Mouse (Mus musculus) E14TG2a.4 (cell line): Measurements from ENCODE around the gene Aunip.
"Not testable (repeated sequence)": the region's sequence is repeated elsewhere in the genome, so short reads cannot be mapped to it uniquely, and the experiment has no call there.

Source experiments
- H3K27me3 ChIP-seq: 2 replicates; pipeline ENCODE4 v1.6.1; 2014; ENCODE audit warnings: low read length, control low read depth; ENCODE audit not compliant: insufficient read depth
- H3K36me3 ChIP-seq: 2 replicates; pipeline ENCODE4 v1.6.1; 2014; ENCODE audit warnings: low read length, control low read depth; ENCODE audit not compliant: insufficient read depth
- H3K4me1 ChIP-seq: replicated peaks from 2 replicates; pipeline ENCODE4 v1.6.1; 2014; ENCODE audit warnings: low read depth, low read length, control low read depth
- H3K4me3 ChIP-seq: replicated peaks from 2 replicates; pipeline ENCODE4 v1.5.1; 2014; ENCODE audit warnings: mild to moderate bottlenecking, low read length
- H3K9me3 ChIP-seq: 2 replicates; pipeline ENCODE4 v1.6.1; 2014; ENCODE audit warnings: low read length, control low read depth
- CTCF ChIP-seq: conservative IDR thresholded peaks from 2 replicates; pipeline ENCODE4 v1.5.1; 2014; ENCODE audit warnings: low read length
- NANOG ChIP-seq: IDR thresholded peaks from 2 replicates; pipeline ENCODE4 v1.6.1; 2014; ENCODE audit warnings: borderline replicate concordance, low read length, mixed read lengths
- POU5F1 ChIP-seq: IDR thresholded peaks from 2 replicates; pipeline ENCODE4 v1.6.1; 2014; ENCODE audit warnings: low read length, borderline replicate concordance

The Aunip gene

GRCm38 (mm10) chr4:134494161-134494560 lies 16.6 kb upstream of the Aunip start:
- H3K27me3 ChIP-seq, result peaks cover 30% of the 10 kb centered on the region
- peaks cover 54% of the 10 kb centered on the region for H3K4me1 ChIP-seq
- TF ChIP-seq POU5F1, result peak; percentile 32; the same call in 1 of the 2 replicates
- H3K4me3 ChIP-seq, H3K36me3 ChIP-seq, H3K9me3 ChIP-seq: not testable (repeated sequence)

- Histone ChIP-seq H3K36me3 (no peaks in the 10 kb centered on the region), H3K4me1 (peaks cover 54% of the 10 kb centered on the region), H3K9me3 (peaks cover 8% of the 10 kb centered on the region; the same call in 1 of the 2 replicates), H3K27me3 (peaks cover 30% of the 10 kb centered on the region), H3K4me3 (no peak overlapping the region)
- TF ChIP-seq POU5F1 (no peak), CTCF (no peak), NANOG (no peak)
Measured at GRCm38 (mm10) chr4:134494780-134495545, 15.8 kb upstream of the Aunip start.

- no peaks in the 10 kb centered on the region for H3K36me3 ChIP-seq
- H3K4me3 ChIP-seq, result no peak overlapping the region
- no peak for TF ChIP-seq CTCF
- no peak for TF ChIP-seq POU5F1
- TF ChIP-seq NANOG, result no peak
- peaks cover 32% of the 10 kb centered on the region for H3K27me3 ChIP-seq
- H3K9me3 ChIP-seq, result peaks cover 2% of the 10 kb centered on the region; the same call in 1 of the 2 replicates
- peaks cover 56% of the 10 kb centered on the region for H3K4me1 ChIP-seq
Measured at GRCm38 (mm10) chr4:134495546-134495923, 15.3 kb upstream of the Aunip start.

- no peaks in the 10 kb centered on the region for H3K9me3 ChIP-seq
- H3K36me3 ChIP-seq, result no peaks in the 10 kb centered on the region
- peaks cover 32% of the 10 kb centered on the region for H3K27me3 ChIP-seq
- TF ChIP-seq NANOG (no peak), CTCF (no peak), POU5F1 (no peak)
- peak within 1 kb of the TSS; percentile 66 for H3K4me3 ChIP-seq
- peaks cover 60% of the 10 kb centered on the region for H3K4me1 ChIP-seq
Measured at GRCm38 (mm10) chr4:134496595-134497210, 14.1 kb upstream of the Aunip start, which contains the start of gene Paqr7. TSS of gene Paqr7 (plus strand) at chr4:134496697.

- Histone ChIP-seq H3K27me3 (peaks cover 30% of the 10 kb centered on the region), H3K9me3 (no peaks in the 10 kb centered on the region), H3K36me3 (no peaks in the 10 kb centered on the region), H3K4me1 (peaks cover 60% of the 10 kb centered on the region), H3K4me3 (peak overlapping the region; percentile 66)
- TF ChIP-seq NANOG, result no peak
- no peak for TF ChIP-seq CTCF
- no peak for TF ChIP-seq POU5F1
Measured at GRCm38 (mm10) chr4:134497223-134497622, 13.6 kb upstream of the Aunip start.

- no peak overlapping the region for H3K4me3 ChIP-seq
- peaks cover 62% of the 10 kb centered on the region for H3K4me1 ChIP-seq
- H3K9me3 ChIP-seq, result no peaks in the 10 kb centered on the region
- TF ChIP-seq CTCF, result no peak
- TF ChIP-seq NANOG, result no peak
- TF ChIP-seq POU5F1, result no peak
- H3K27me3 ChIP-seq, result peaks cover 30% of the 10 kb centered on the region
- H3K36me3 ChIP-seq, result no peaks in the 10 kb centered on the region
Measured at GRCm38 (mm10) chr4:134497986-134498731, 12.6 kb upstream of the Aunip start.

- Histone ChIP-seq H3K27me3 (peaks cover 30% of the 10 kb centered on the region), H3K4me1 (peaks cover 62% of the 10 kb centered on the region)
- H3K9me3 ChIP-seq, H3K4me3 ChIP-seq, H3K36me3 ChIP-seq: not testable (repeated sequence)
Measured at GRCm38 (mm10) chr4:134498983-134499382, 11.8 kb upstream of the Aunip start.

GRCm38 (mm10) chr4:134501095-134501494 lies 9.7 kb upstream of the Aunip start:
- no peaks in the 10 kb centered on the region for H3K36me3 ChIP-seq
- H3K9me3 ChIP-seq, result no peaks in the 10 kb centered on the region
- H3K27me3 ChIP-seq, result peaks cover 24% of the 10 kb centered on the region
- TF ChIP-seq POU5F1 (no peak), NANOG (no peak), CTCF (no peak)
- H3K4me1 ChIP-seq, result peaks cover 45% of the 10 kb centered on the region
- H3K4me3 ChIP-seq, result no peak overlapping the region
